Mouse (Mus musculus) stomach, postnatal 0 days (tissue): ENCODE measurements at regions not wholly inside any gene's neighbourhood (a gene's known extent, or its start where the extent isn't known, plus 50 kb on each side); places are given as distances from the start of the nearest gene placed in this dataset.

Experiments used
- ATAC-seq: fragments of 200-750 bp; cut with Nextera tagmentation; 2 replicates; pipeline ENCODE4 v1.8.0; 2017; ENCODE audit not compliant: low FRiP score, low TSS enrichment
- DNase-seq: peaks from one replicate; pipeline ENCODE4 v3.0.0-alpha.2; 2016; ENCODE audit warnings: low spot score
- H3K27ac ChIP-seq: fragments of 300-500 bp; sonication (generic); replicated peaks from 2 replicates; pipeline ENCODE4 v1.5.1; 2014; ENCODE audit warnings: mild to moderate bottlenecking, control low read depth
- H3K27me3 ChIP-seq: fragments of 300-500 bp; sonication (generic); 2 replicates; pipeline ENCODE4 v1.6.1; 2014; ENCODE audit warnings: low read length; ENCODE audit not compliant: control insufficient read depth, insufficient read depth
- H3K36me3 ChIP-seq: fragments of 300-500 bp; sonication (generic); 2 replicates; pipeline ENCODE4 v1.6.1; 2014; ENCODE audit warnings: low read length, mixed read lengths; ENCODE audit not compliant: control insufficient read depth, insufficient read depth
- H3K4me1 ChIP-seq: fragments of 300-500 bp; sonication (generic); replicated peaks from 2 replicates; pipeline ENCODE4 v1.6.1; 2014; ENCODE audit warnings: antibody characterized with exemption; ENCODE audit not compliant: control insufficient read depth, insufficient read depth
- H3K4me2 ChIP-seq: fragments of 300-500 bp; sonication (generic); replicated peaks from 2 replicates; pipeline ENCODE4 v1.6.1; 2014; ENCODE audit warnings: low read depth, mild to moderate bottlenecking, control low read depth, moderate library complexity
- H3K4me3 ChIP-seq: fragments of 300-500 bp; sonication (generic); 2 replicates; pipeline ENCODE4 v1.5.1; 2014; ENCODE audit warnings: low read depth, low read length, control low read depth
- H3K9ac ChIP-seq: fragments of 300-500 bp; sonication (generic); 2 replicates; pipeline ENCODE4 v1.6.1; 2014; ENCODE audit warnings: mild to moderate bottlenecking, low read length, control low read depth, mixed read lengths
- H3K9me3 ChIP-seq: fragments of 300-500 bp; sonication (generic); 2 replicates; pipeline ENCODE4 v1.6.1; 2016; ENCODE audit warnings: low read length; ENCODE audit not compliant: control insufficient read depth
- CTCF ChIP-seq: IDR thresholded peaks from 2 replicates; pipeline ENCODE4 v1.5.1; 2016; ENCODE audit warnings: antibody characterized with exemption, low read depth, mild to moderate bottlenecking, moderate library complexity
- EP300 ChIP-seq: optimal IDR thresholded peaks from 2 replicates; pipeline ENCODE3; 2016; ENCODE audit warnings: antibody characterized with exemption
- WGBS: fragments of 180-500 bp; shearing (Covaris S2); extraction: QIAGEN DNeasy Blood & Tissue Kit; methylation state at CpG from one replicate; pipeline ENCODE4 v1.1.7; 2014; 5-methylcytosine and 5-hydroxymethylcytosine counted together

GRCm38 (mm10) chr2:61455902-61456301 is 122.5 kb upstream of the Tank start:
- Histone ChIP-seq H3K4me2 (no peak overlapping the region), H3K36me3 (no peaks in the 10 kb centered on the region), H3K4me3 (no peak overlapping the region), H3K4me1 (no peaks in the 10 kb centered on the region), H3K9ac (no peak overlapping the region), H3K27ac (no peak overlapping the region), H3K27me3 (no peaks in the 10 kb centered on the region), H3K9me3 (no peaks in the 10 kb centered on the region)
- 25% methylated on average over 5 of the region's 5 CpGs for WGBS
- 0 out of 2 replicates have a peak, but pooled peaks have one; percentile 51 for ATAC-seq
- DNase-seq: peak; percentile 46
- TF ChIP-seq EP300 (no peak), CTCF (peak; percentile 72)

- H3K4me1 ChIP-seq: no peaks in the 10 kb centered on the region
- WGBS: 30% methylated on average over 9 of the region's 9 CpGs
- ATAC-seq (no peak), DNase-seq (no peak)
- H3K27me3 ChIP-seq: no peaks in the 10 kb centered on the region
- no peaks in the 10 kb centered on the region for H3K9me3 ChIP-seq
- H3K27ac ChIP-seq: no peak overlapping the region
- no peak overlapping the region for H3K4me2 ChIP-seq
- H3K4me3 ChIP-seq: no peak overlapping the region
- TF ChIP-seq EP300 (no peak), CTCF (no peak)
- no peaks in the 10 kb centered on the region for H3K36me3 ChIP-seq
- H3K9ac ChIP-seq: no peak overlapping the region
Measured at GRCm38 (mm10) chr2:61454729-61455128, 123.7 kb upstream of the Tank start.

GRCm38 (mm10) chr2:61454311-61454728 is 124.1 kb upstream of the Tank start:
- peak; percentile 56; the same call in 1 of the 2 replicates for ATAC-seq
- H3K9me3 ChIP-seq: no peaks in the 10 kb centered on the region
- H3K4me3 ChIP-seq: peak overlapping the region; percentile 37
- no peaks in the 10 kb centered on the region for H3K36me3 ChIP-seq
- H3K4me2 ChIP-seq: peak overlapping the region; percentile 54
- TF ChIP-seq CTCF: peak; percentile 92
- TF ChIP-seq EP300: no peak
- WGBS: 2% methylated on average over 12 of the region's 12 CpGs
- DNase-seq: peak; percentile 83
- no peaks in the 10 kb centered on the region for H3K27me3 ChIP-seq
- no peak overlapping the region for H3K9ac ChIP-seq
- no peak overlapping the region for H3K27ac ChIP-seq
- H3K4me1 ChIP-seq: no peaks in the 10 kb centered on the region

GRCm38 (mm10) chr2:61453490-61454281 is 124.7 kb upstream of the Tank start:
- Histone ChIP-seq H3K27ac (no peak overlapping the region), H3K4me1 (no peaks in the 10 kb centered on the region), H3K36me3 (no peaks in the 10 kb centered on the region), H3K4me2 (peak overlapping the region; percentile 54), H3K27me3 (no peaks in the 10 kb centered on the region), H3K4me3 (peak overlapping the region; percentile 37), H3K9me3 (no peaks in the 10 kb centered on the region), H3K9ac (no peak overlapping the region)
- peak; percentile 13 for DNase-seq
- no peak for TF ChIP-seq CTCF
- TF ChIP-seq EP300: no peak
- WGBS: 37% methylated on average over 14 of the region's 14 CpGs
- no peak for ATAC-seq

- H3K4me3 ChIP-seq: no peak overlapping the region
- no peak for TF ChIP-seq CTCF
- TF ChIP-seq EP300: no peak
- H3K27me3 ChIP-seq: no peaks in the 10 kb centered on the region
- no peak overlapping the region for H3K27ac ChIP-seq
- ATAC-seq (no peak), DNase-seq (no peak)
- 78% methylated on average over 1 of the region's 1 CpGs for WGBS
- H3K9ac ChIP-seq: no peak overlapping the region
- H3K4me1 ChIP-seq: no peaks in the 10 kb centered on the region
- H3K4me2 ChIP-seq: no peak overlapping the region
- no peaks in the 10 kb centered on the region for H3K36me3 ChIP-seq
- no peaks in the 10 kb centered on the region for H3K9me3 ChIP-seq
Measured at GRCm38 (mm10) chr2:61452581-61452980, 125.8 kb upstream of the Tank start.

- Histone ChIP-seq H3K4me2 (no peak overlapping the region), H3K9me3 (no peaks in the 10 kb centered on the region), H3K4me1 (no peaks in the 10 kb centered on the region), H3K27me3 (no peaks in the 10 kb centered on the region), H3K27ac (no peak overlapping the region), H3K36me3 (no peaks in the 10 kb centered on the region), H3K4me3 (no peak overlapping the region), H3K9ac (no peak overlapping the region)
- ATAC-seq (no peak), DNase-seq (no peak)
- 70% methylated on average over 3 of the region's 3 CpGs for WGBS
- no peak for TF ChIP-seq CTCF
- no peak for TF ChIP-seq EP300
Measured at GRCm38 (mm10) chr2:61450731-61451130, 127.7 kb upstream of the Tank start.
